Mouse (Mus musculus) small intestine, adult 2 months (tissue): ENCODE data around the gene Rfx5.

Experiments used
- CTCF ChIP-seq: fragments of 200-500 bp; IDR thresholded peaks from 2 replicates; pipeline ENCODE4 v1.5.1; 2012; ENCODE audit warnings: low read depth, mild to moderate bottlenecking, control low read depth, inconsistent platforms, low read length, moderate library complexity, mixed read lengths; ENCODE audit not compliant: insufficient replicate concordance, insufficient read length; ENCODE audit errors: extremely low read depth
- POLR2A ChIP-seq: fragments of 200-500 bp; IDR thresholded peaks from 2 replicates; pipeline ENCODE4 v1.6.1; 2012; ENCODE audit warnings: low read depth, mild to moderate bottlenecking, control low read depth, inconsistent platforms, low read length, moderate library complexity

DNA sequence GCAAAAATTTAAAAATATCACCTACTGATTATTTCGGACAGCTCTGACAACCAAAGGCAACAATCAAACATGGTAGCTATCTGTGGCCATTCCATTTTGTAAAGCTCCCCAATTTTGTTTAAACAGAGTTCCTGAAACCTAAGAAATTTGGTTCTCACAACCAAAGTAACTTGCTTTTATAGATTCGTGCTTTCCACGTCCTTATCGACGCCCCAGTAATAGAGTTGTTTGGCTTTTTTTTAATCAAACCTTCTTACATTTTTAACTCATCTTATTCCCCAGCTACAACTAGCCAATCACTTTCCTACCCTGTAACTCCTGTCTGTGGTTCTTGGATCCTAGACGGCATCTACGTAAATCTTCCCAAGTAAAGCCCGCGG, 501 bp upstream of the Rfx5 start:
- TF ChIP-seq CTCF (no peak), POLR2A (no peak)
